Mouse (Mus musculus) G1E-ER4 (cell line): ENCODE measurements around the gene Tcea3. TPM values are rescaled to one million over a fixed set of nuclear protein-coding genes. Genes with fewer than 3 reads are reported as not detected.

Experiments used
- GATA1 ChIP-seq: IDR thresholded peaks from one replicate; pipeline ENCODE4 v1.8.0; 2012; ENCODE audit warnings: low read length, inconsistent platforms
- polyA plus RNA-seq: library from polyadenylated mRNA; stranded (reverse); fragments of >175 nt; gene quantifications from 2 replicates; pipeline ENCODE4 v1.2.3, GENCODE M21; 2012

Tcea3 gene
- polyA plus RNA-seq, 1 experiment: 0.14 TPM

DNA sequence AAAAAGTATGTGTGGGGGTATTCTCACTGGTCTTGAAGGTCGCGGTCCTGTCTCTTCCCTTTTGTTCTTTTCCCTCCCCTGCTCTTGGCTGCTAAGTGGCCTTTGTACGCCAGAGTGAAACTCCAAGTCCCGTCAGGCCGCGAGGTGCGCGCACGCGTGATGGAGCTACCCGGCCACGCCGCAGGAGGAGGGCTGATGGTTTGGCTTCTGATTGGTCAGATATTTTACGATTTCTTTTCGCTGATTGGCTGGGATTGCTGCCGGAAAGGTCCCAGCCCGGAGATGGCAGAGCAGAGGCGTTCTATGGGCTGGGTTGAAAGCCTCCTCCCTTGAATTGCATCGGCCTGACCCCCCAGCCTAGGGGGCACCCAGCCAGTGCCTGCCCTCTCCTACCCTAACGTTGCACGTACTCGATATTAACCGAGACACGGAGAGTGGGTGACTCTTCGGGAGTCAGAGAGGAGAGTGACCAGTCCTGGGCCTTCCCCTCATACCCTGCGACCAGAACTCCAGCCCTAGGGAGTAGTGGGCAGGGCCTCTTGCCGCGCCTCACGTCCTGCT is 38.4 kb downstream of the Tcea3 start:
- TF ChIP-seq GATA1: no peak

DNA sequence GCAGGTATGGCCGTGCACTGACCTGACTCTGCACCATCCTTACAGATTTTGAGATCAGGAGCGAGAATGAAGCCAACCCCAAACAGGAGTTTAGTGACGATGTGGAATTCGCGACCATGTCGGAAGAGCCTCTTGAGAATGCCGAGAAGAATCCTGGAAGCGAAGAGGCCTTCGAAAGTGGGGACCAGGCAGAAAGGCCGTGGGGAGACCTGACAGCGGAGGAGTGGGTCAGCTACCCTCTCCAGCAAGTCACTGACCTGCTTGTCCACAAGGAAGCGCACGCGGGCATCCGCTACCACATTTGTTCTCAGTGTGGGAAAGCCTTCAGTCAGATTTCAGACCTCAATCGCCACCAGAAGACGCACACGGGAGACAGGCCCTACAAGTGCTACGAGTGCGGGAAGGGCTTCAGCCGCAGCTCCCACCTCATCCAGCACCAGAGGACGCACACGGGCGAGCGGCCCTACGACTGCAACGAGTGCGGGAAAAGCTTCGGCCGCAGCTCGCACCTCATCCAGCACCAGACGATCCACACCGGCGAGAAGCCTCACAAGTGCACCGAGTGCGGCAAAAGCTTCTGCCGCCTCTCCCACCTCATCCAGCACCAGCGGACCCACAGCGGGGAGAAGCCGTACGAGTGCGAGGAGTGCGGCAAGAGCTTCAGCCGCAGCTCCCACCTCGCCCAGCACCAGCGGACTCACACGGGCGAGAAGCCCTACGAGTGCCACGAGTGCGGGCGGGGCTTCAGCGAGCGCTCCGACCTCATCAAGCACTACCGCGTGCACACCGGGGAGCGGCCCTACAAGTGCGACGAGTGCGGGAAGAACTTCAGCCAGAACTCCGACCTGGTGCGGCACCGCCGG is 42.6 kb downstream of the Tcea3 start:
- TF ChIP-seq GATA1: no peak

DNA sequence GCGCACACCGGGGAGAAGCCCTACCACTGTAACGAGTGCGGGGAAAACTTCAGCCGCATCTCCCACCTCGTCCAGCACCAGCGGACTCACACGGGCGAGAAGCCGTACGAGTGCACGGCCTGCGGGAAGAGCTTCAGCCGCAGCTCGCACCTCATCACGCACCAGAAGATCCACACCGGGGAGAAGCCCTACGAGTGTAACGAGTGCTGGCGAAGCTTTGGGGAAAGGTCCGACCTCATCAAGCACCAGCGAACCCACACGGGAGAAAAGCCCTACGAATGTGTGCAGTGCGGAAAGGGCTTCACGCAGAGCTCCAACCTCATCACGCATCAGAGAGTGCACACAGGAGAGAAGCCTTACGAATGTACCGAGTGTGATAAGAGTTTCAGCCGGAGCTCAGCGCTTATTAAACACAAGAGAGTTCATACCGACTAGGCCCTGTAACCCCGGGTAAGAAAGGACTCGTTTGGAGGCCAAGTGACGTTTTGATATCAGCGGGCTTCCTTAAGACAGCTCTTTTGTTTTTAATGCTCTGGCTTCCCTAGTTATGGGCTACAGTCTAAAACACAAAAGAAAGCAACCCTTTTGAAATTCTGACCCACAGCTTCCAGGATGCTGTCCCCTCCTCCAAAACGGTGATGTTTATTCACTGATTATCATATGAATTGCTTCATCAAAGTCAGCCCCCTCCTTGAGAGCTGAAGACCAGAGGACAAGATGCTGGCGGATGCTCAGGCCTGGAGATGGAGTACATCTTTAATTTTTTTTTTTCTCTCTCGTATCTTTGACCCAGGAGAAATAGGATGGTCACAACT is 43.5 kb downstream of the Tcea3 start:
- TF ChIP-seq GATA1: no peak

- TF ChIP-seq GATA1: no peak
Observed at GRCm38 (mm10) chr4:136291692-136292091, 44.2 kb downstream of the Tcea3 start.

GRCm38 (mm10) chr4:136295941-136296340 is 48.4 kb downstream of the Tcea3 start:
- no peak for TF ChIP-seq GATA1

DNA sequence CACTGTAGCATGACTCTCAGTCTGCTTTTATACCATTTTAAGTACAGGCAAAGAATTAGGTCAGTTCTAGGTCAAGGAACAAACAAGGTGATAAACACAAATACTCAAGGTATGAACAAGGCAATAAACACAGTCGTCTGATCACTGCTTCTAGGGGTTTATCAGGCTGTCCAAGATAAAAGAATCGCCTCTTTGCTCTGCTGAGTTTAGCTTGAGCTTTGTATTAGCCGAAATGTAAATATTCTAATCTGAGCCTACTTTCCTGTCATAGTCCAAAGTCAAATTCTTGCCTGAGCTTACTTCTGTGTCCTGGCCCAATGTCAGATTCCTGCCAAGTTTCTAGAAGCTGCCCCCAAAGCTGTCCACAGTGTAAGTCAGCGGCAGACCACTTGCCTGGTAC is 54.9 kb downstream of the Tcea3 start:
- no peak for TF ChIP-seq GATA1

DNA sequence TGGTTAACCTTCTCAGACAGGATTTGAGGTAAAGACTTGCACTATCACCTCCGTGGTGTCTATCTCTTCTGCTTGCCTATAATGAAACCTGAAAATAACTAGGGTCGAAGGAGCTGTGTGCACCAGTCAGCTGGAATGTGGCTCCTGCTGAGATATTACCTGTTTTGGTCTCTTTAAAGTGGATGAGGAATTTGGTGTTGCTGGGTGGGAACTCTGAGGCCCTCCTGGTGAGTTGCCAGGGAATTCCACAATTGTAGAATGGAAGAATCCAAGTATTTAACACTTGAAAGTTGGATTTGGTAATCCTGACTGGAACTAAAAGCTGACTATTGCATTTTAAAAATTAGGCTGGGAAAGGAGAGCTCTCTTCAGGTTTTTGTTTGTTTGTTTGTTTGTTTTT is 56.7 kb downstream of the Tcea3 start:
- TF ChIP-seq GATA1: no peak

DNA sequence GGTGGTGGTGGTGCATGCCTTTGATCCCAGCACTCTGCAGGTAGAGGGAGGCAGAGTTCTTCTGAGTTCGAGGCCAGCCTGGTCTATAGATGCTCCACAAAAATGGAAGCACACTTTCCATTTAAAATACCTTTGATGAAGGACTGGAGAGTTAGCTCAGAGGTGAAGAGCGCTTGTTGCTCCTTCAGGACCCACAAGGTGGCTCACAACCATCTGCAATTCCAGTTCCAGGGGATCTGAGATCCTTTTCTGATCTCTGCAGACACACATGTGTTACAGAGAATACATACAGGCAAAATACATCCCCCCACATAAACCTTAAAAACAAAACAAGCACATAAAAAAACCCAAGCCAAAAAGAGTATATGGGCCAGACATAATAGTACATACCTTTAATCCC is 60.8 kb downstream of the Tcea3 start:
- TF ChIP-seq GATA1: no peak

DNA sequence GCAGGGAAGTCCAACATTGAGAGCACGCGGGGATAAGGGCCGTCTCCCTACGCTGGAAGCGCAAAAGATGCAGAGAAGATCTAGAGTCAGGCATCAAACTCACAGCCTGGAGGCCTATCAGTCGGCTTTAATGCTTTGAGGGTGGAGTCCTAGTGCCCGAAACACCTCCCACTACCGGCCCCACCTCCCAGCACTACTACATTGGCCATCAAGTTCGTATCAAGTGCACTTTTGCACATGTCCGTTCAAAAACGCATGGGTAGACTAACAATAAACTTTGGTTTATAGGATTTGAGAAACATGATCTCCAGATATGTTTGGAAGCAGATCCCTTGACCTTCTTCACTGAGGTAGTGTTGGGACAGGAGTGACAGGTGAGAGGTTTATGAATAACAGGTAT is 62.3 kb downstream of the Tcea3 start:
- no peak for TF ChIP-seq GATA1

GRCm38 (mm10) chr4:136310229-136311041 is 62.9 kb downstream of the Tcea3 start, which contains the start of gene Hnrnpr:
TSS of gene Hnrnpr (plus strand) at chr4:136310942.
- no peak for TF ChIP-seq GATA1

- TF ChIP-seq GATA1: no peak
Observed at GRCm38 (mm10) chr4:136311042-136311999, 63.8 kb downstream of the Tcea3 start.

GRCm38 (mm10) chr4:136312616-136313015 is 65.1 kb downstream of the Tcea3 start:
- no peak for TF ChIP-seq GATA1

- no peak for TF ChIP-seq GATA1
Observed at GRCm38 (mm10) chr4:136317667-136318066, 70.1 kb downstream of the Tcea3 start.

GRCm38 (mm10) chr4:136320016-136320415 is 72.5 kb downstream of the Tcea3 start:
- TF ChIP-seq GATA1: no peak
